Mouse (Mus musculus): ENCODE measurements at regions not wholly inside any gene's neighbourhood (a gene's known extent, or its start where the extent isn't known, plus 50 kb on each side); places are given as distances from the start of the nearest gene placed in this dataset.
"Not testable (repeated sequence)": the region's sequence is repeated elsewhere in the genome, so short reads cannot be mapped to it uniquely, and the experiment has no call there.

- DNase-seq (ENCODE audit: low spot score in 2 of 2), result no peak
Measured at GRCm38 (mm10) chr13:46032281-46032680, 67.5 kb upstream of the Atxn1 start.

DNA sequence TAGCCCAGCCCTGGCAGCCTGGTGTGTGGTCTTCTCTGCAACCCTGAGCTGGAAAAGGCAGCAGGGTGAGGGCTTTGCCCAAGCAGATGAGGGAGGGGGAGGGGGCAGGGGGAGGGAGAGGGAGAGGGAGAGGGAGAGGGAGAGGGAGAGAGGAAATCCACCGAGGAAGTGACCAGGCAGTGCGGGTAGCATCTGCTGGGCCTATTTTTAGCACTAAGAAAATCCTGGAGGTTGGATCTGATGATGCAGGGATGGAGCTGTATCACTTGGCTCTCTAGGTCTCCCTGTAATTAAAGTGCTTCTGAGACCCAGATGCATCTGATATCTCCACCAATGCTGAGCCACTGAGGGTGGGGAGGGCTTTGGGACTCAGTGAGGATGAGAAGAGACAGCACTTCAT, 61.2 kb upstream of the Atxn1 start:
- no peak for DNase-seq (ENCODE audit: low spot score in 2 of 2)

GRCm38 (mm10) chr13:46023630-46024041, 58.8 kb upstream of the Atxn1 start:
- no peak for DNase-seq (ENCODE audit: low spot score in 2 of 2)

DNA sequence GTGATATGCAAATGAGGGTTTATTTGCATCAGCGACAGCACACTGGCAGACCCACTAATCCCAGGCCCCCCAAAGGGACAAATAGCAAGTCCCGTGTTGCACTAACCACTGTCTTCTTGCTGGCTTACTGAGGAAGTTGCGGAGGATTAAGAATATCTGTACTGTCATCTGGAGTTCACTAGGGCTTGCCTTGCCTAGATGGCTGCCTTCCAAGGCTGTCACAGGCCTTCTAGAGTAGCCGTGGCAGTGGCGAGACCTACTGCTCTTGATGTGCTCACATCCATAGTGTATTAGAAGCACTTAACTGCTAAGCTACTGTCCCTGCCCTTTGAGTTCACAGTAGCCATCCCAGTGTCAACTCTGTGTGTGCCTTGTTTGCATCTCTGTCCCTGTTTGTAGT, 58.4 kb upstream of the Atxn1 start:
- no peak for DNase-seq (ENCODE audit: low spot score in 2 of 2)

DNA sequence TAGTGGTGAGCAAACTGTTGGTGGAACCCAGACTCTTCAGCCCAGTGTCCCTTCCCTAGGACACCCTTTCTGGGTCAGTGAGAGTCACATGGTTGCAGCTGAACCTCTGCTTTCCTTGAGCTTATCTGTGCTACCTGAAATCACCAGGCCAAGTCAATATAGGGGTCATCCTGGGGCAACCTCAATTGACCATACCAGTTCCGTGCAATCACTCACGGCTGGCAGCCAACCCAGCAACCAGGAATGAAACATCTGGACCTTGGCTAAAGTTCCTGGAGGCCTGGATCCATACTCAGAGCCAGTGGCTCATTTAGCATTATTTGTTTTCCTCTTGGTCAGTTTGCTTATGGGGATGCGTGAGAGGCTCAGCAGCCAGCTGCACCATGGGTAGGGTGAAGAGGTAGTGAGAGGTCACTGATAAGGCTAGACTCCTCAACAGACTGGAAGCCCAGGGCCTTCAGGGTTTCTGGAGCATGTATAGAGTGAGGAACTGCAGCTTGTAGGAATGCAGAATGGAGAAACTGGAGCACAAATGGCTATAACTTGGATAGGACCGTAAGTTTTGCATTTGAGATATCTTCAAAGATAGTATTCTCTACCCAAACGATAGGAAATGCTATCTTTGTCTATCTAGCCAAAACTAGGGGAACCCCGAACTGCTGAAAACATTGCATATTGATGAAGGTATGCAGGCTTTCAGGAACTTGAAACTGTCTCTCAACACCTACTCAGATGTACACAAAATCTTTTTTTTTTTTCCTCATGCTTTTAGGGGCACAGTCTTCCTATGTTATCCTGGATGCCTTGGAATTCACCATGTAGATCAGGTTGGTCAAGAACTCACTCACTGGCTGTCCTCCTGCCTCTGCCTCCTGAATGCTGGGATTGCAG, 56.4 kb upstream of the Atxn1 start:
- peak; percentile 56 to 59 for DNase-seq (ENCODE audit: low spot score in 2 of 2)

DNA sequence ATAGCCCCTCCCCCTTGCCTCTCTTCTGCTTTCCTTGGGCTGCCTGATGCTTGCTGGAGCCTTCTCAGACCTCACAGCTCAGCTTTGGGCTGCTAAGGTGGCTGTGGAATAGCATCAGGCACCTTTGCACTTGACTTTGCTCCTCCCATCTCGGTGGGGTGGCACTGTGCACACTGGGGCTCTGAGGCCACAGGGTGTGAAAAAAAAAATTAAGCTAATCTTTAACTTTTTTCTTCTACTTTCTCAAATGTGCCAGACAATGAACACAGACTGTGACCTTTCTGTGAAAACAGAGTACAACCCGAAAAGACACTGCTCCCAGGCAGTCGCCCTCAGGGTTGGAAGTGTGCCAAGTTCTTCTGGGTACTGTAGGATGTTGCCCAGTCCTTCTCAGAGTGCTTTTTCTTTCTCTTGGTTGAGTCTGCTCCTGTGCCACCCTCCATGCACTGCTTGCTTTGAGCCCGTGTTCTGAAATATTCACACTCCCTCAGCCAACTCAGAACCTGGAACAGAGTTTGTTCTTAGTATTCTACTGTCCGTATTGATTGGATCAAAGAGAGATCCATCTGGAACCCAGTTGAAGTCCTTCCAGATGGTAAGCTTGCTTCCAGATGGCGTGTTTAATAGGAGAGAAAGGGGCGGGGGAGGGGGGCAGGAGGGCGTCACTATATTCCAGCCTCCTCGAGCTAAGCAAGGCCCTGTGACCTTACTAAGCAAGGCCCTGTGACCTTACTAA, 54.8 kb upstream of the Atxn1 start:
- no peak for DNase-seq (ENCODE audit: low spot score in 2 of 2)

- no peak for DNase-seq (ENCODE audit: low spot score in 2 of 2)
Measured at GRCm38 (mm10) chr13:46018903-46019430, 54.2 kb upstream of the Atxn1 start.

DNA sequence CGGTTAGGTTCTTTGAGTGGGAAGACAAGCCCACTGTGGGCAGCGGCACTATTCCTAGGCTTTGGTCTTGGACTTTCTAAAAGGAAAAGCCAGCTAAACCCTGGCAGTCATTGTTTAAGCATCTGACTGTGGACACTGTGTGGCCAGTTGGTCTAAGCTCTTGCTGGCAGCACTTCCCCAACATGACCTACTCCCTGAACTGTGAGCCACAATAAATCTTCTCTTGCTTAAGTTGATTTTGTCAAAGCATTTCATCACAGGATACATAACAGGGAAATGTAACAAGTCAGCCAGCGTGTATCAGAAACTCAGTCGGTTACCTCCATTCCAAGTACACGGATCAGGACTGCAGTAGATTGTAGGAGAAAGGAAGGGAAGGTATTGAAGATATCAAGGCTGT, 52.9 kb upstream of the Atxn1 start:
- DNase-seq (ENCODE audit: low spot score in 2 of 2), result no peak

- not testable (repeated sequence) for DNase-seq (ENCODE audit: low spot score in 2 of 2)
Measured at GRCm38 (mm10) chr13:46017011-46017410, 52.2 kb upstream of the Atxn1 start.

DNA sequence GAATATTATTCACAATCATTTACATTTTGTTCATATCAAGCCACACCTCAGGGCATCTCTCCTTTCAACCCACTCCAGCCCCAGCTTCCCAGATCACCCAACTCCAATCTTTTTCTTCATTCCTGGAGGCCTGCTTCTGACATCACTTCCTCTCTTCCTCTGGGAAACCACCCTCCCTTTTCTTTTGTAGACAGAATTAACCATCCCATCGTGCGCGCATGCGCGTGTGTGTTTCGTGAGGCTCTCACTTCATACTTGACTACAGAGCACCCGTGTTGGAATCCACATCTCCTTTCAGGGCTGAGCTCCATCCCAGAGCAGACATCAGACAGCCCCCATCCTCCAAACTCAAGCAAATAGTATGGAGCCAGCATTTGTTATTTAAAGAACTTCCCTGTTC, 50.4 kb upstream of the Atxn1 start:
- no peak for DNase-seq (ENCODE audit: low spot score in 2 of 2)

DNA sequence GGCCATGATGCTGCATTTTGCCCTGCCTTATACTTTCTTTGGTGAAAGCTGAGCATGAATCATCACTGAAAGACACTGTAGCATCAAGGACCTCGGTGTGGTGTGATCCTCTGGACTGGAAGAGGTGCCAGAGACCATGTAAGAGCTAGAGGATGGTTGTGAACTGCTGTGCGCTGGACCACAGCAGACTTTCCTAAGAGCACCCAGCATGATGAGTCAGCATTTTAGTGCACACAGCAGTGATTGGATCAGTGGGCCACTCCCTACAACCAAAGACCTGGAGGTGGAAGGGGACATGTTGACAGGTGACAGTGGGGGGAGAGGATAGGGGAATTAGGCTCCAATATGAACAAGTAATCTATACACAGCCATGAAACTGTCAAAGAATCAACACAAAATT, 49.8 kb upstream of the Atxn1 start:
- DNase-seq (ENCODE audit: low spot score in 2 of 2), result no peak

All from spleen, postnatal 36 days (tissue).